Mouse (Mus musculus) lung, embryonic 16.5 days (tissue): ENCODE measurements at regions not wholly inside any gene's neighbourhood (a gene's known extent, or its start where the extent isn't known, plus 50 kb on each side); places are given as distances from the start of the nearest gene placed in this dataset.

ENCODE experiments used
- ATAC-seq: fragments of 200-750 bp; cut with Nextera tagmentation; 2 replicates; pipeline ENCODE4 v1.8.0; 2017; ENCODE audit warnings: low read depth, mild to moderate bottlenecking, moderate library complexity
- H3K27ac ChIP-seq: fragments of 300-500 bp; sonication (generic); 2 replicates; pipeline ENCODE4 v1.5.1; 2014; ENCODE audit warnings: mild to moderate bottlenecking, control low read depth, low read length
- H3K27me3 ChIP-seq: fragments of 300-500 bp; sonication (generic); 2 replicates; pipeline ENCODE4 v1.6.1; 2014; ENCODE audit warnings: low read depth, low read length, mixed read lengths; ENCODE audit not compliant: control insufficient read depth, insufficient read depth
- H3K36me3 ChIP-seq: fragments of 300-500 bp; sonication (generic); 2 replicates; pipeline ENCODE4 v1.6.1; 2014; ENCODE audit warnings: low read length; ENCODE audit not compliant: control insufficient read depth, insufficient read depth
- H3K4me1 ChIP-seq: fragments of 300-500 bp; sonication (generic); replicated peaks from 2 replicates; pipeline ENCODE4 v1.6.1; 2014; ENCODE audit warnings: low read length, mixed read lengths; ENCODE audit not compliant: control insufficient read depth, insufficient read depth
- H3K4me2 ChIP-seq: fragments of 300-500 bp; sonication (generic); 2 replicates; pipeline ENCODE4 v1.6.1; 2014; ENCODE audit warnings: low read depth, low read length, control low read depth
- H3K4me3 ChIP-seq: fragments of 300-500 bp; sonication (generic); 2 replicates; pipeline ENCODE4 v1.5.1; 2014; ENCODE audit warnings: mild to moderate bottlenecking, low read length, control low read depth
- H3K9ac ChIP-seq: fragments of 300-500 bp; sonication (generic); 2 replicates; pipeline ENCODE4 v1.6.1; 2014; ENCODE audit warnings: low read length, control low read depth
- H3K9me3 ChIP-seq: fragments of 300-500 bp; sonication (generic); 2 replicates; pipeline ENCODE4 v1.6.1; 2016; ENCODE audit warnings: low read length; ENCODE audit not compliant: control insufficient read depth
- WGBS: fragments of 180-500 bp; shearing (Covaris S2); extraction: QIAGEN DNeasy Blood & Tissue Kit; methylation state at CpG from one replicate; pipeline ENCODE4 v1.1.7; 2014; 5-methylcytosine and 5-hydroxymethylcytosine counted together

DNA sequence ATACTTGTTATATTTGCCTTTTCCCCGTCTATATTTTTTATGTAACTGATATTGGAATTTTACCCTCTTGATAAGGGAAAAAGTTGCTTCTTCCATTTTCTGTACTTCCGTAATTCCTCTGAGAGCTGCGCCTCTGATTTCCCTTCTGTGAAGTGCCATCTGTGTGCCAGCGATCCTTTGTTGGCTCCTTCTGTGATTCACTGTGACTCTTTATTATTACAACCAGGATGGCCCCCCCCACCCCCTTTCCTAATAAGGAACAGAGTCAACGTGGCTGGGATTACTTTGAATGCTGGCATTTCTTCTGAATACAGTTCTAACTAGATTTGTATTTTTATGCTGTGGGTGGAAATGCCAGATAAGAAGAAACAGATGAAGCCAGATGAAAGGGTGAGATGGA is 602.9 kb upstream of the Fam92a start:
- H3K9ac ChIP-seq: no peak overlapping the region
- H3K27ac ChIP-seq: no peak overlapping the region
- ATAC-seq: no peak
- H3K36me3 ChIP-seq: no peaks in the 10 kb centered on the region
- H3K4me1 ChIP-seq: no peaks in the 10 kb centered on the region
- WGBS: 60% methylated on average over 5 of the region's 5 CpGs
- no peaks in the 10 kb centered on the region for H3K27me3 ChIP-seq
- H3K9me3 ChIP-seq: no peaks in the 10 kb centered on the region
- H3K4me3 ChIP-seq: no peak overlapping the region
- H3K4me2 ChIP-seq: no peak overlapping the region

DNA sequence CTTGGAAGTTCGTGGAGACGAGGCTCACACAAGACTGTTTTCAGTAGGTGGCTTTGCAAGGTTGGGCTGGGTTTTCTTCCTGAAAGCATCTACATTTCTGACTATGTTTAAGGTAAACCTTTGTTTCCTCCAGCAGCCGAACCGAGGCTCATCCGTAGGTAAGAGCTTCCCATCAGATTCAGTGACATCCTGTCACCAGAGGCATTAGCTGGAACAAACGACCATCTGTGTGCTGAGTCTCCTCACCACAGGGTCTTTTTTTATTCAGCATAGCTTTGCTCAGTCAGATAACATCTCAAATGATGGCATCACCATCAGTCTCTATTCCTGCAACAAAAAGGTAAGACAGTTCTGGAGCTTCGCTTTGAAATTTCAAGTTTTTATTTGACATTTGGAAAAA is 601.4 kb upstream of the Fam92a start:
- no peak overlapping the region for H3K4me3 ChIP-seq
- H3K36me3 ChIP-seq: no peaks in the 10 kb centered on the region
- H3K4me2 ChIP-seq: no peak overlapping the region
- no peaks in the 10 kb centered on the region for H3K4me1 ChIP-seq
- no peaks in the 10 kb centered on the region for H3K27me3 ChIP-seq
- no peak for ATAC-seq
- no peaks in the 10 kb centered on the region for H3K9me3 ChIP-seq
- no peak overlapping the region for H3K27ac ChIP-seq
- 51% methylated on average over 7 of the region's 7 CpGs for WGBS
- no peak overlapping the region for H3K9ac ChIP-seq

- Histone ChIP-seq H3K27me3 (no peaks in the 10 kb centered on the region), H3K9me3 (no peaks in the 10 kb centered on the region), H3K4me1 (no peaks in the 10 kb centered on the region), H3K4me3 (no peak overlapping the region), H3K36me3 (no peaks in the 10 kb centered on the region), H3K9ac (no peak overlapping the region), H3K4me2 (no peak overlapping the region), H3K27ac (no peak overlapping the region)
- no peak for ATAC-seq
- WGBS: 79% methylated on average over 5 of the region's 5 CpGs
These were observed 598.4 kb upstream of the Fam92a start for GRCm38 (mm10) chr4:12770131-12770780.

- Histone ChIP-seq H3K27ac (no peak overlapping the region), H3K27me3 (no peaks in the 10 kb centered on the region), H3K36me3 (no peaks in the 10 kb centered on the region), H3K9ac (no peak overlapping the region), H3K4me3 (no peak overlapping the region), H3K4me1 (no peaks in the 10 kb centered on the region), H3K4me2 (no peak overlapping the region), H3K9me3 (no peaks in the 10 kb centered on the region)
- no peak for ATAC-seq
These were observed 597.3 kb upstream of the Fam92a start for GRCm38 (mm10) chr4:12769092-12769491.

- no peaks in the 10 kb centered on the region for H3K36me3 ChIP-seq
- no peaks in the 10 kb centered on the region for H3K9me3 ChIP-seq
- WGBS: 39% methylated on average over 1 of the region's 1 CpGs
- no peak overlapping the region for H3K4me2 ChIP-seq
- peak; percentile 71 for ATAC-seq
- no peak overlapping the region for H3K27ac ChIP-seq
- H3K27me3 ChIP-seq: no peaks in the 10 kb centered on the region
- H3K4me3 ChIP-seq: no peak overlapping the region
- no peak overlapping the region for H3K9ac ChIP-seq
- no peaks in the 10 kb centered on the region for H3K4me1 ChIP-seq
These were observed 594.9 kb upstream of the Fam92a start for GRCm38 (mm10) chr4:12766763-12767162.

DNA sequence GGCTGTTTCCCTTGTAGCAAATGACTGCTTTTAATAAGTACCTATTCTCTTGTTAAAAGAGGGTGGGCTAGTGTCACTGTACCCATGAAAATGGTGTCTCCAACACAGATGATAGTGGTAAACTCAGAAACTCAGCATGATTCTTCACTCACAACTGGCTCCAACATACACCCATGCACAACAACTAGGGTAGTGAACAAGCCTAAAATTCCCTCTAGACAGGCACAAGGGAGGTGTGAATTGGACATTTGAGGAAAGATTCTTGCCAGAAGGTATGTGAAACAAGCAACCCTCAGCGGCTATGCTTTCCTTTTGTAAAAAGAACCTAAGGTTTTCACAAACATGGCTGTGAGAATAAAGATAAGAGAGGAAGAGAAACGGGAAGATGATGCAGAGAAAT is 579.0 kb upstream of the Fam92a start:
- ATAC-seq: no peak
- Histone ChIP-seq H3K4me2 (no peak overlapping the region), H3K4me3 (no peak overlapping the region), H3K27me3 (no peaks in the 10 kb centered on the region), H3K4me1 (no peaks in the 10 kb centered on the region), H3K9ac (no peak overlapping the region), H3K27ac (no peak overlapping the region), H3K36me3 (no peaks in the 10 kb centered on the region), H3K9me3 (no peaks in the 10 kb centered on the region)
- WGBS: 70% methylated on average over 2 of the region's 2 CpGs

DNA sequence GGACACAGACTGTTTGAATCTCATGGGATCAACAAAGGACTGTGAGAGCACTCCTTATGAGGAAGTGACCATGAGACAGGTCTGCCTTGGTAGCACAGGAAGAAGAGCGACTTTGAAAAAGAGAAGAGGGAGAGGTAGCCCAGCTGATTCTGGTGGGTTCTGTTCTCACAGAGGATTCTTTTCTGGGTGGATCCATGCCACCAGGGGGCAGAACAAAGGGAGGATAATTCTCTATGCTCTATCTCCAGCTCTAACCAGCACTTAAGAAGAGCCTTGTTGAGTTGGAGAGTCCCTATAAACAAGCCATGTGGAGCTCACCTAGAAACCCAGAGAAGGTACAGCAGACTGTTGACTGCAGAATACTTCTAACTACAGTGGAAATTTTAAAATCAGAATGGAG is 578.1 kb upstream of the Fam92a start:
- Histone ChIP-seq H3K9me3 (no peaks in the 10 kb centered on the region), H3K4me1 (no peaks in the 10 kb centered on the region), H3K36me3 (no peaks in the 10 kb centered on the region), H3K4me2 (no peak overlapping the region), H3K27me3 (no peaks in the 10 kb centered on the region), H3K27ac (no peak overlapping the region), H3K9ac (no peak overlapping the region), H3K4me3 (no peak overlapping the region)
- WGBS: 95% methylated on average over 1 of the region's 1 CpGs
- no peak for ATAC-seq

DNA sequence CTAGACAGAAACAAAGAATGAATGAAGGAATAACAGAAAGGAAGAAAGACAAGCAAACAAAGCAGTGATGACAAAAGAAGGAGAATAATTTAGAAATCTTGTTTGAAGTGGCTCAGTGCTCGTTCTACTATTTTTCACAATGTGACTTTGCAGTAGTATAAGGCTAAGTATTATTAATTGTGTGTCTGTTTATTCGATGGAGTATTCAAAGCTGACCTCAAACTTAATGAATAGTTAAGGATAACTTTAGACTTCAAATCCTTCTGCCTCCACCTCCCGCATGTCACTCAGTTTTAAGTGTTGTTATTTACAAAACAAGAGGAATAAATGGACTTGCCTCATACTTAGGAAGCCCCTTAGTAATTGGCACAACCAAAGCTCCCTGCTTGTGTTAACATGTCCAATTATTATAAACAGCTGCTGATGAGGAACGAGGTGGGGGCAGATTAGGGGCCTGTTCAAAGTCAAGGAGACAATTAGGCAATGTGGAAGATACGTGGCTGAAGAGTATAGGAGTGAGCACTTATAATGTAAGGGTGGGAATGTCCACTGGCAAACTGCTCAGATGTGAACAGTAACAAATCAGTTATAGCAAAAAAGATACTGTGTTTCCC is 572.0 kb upstream of the Fam92a start:
- 51% methylated on average over 5 of the region's 5 CpGs for WGBS
- no peaks in the 10 kb centered on the region for H3K4me1 ChIP-seq
- peak; percentile 86 for ATAC-seq

GRCm38 (mm10) chr4:12736411-12736810 is 564.6 kb upstream of the Fam92a start:
- Histone ChIP-seq H3K4me2 (no peak overlapping the region), H3K27me3 (no peaks in the 10 kb centered on the region), H3K27ac (no peak overlapping the region), H3K4me3 (no peak overlapping the region), H3K9ac (no peak overlapping the region), H3K9me3 (no peaks in the 10 kb centered on the region), H3K4me1 (no peaks in the 10 kb centered on the region), H3K36me3 (no peaks in the 10 kb centered on the region)
- 61% methylated on average over 3 of the region's 3 CpGs for WGBS
- no peak for ATAC-seq

More for the DNA sequence above, 572.0 kb upstream of the Fam92a start:
- Histone ChIP-seq H3K4me3 (no peak overlapping the region), H3K4me2 (no peak overlapping the region), H3K9me3 (no peaks in the 10 kb centered on the region), H3K27me3 (no peaks in the 10 kb centered on the region), H3K27ac (no peak overlapping the region), H3K36me3 (no peaks in the 10 kb centered on the region), H3K9ac (no peak overlapping the region)
